Mouse (Mus musculus) NIH3T3 (cell line): ENCODE data around the gene Olig2.

Experiments used
- DNase-seq: peaks from one replicate; pipeline ENCODE4 v3.0.0-alpha.2; 2012; ENCODE audit warnings: low read depth

The Olig2 gene

GRCm38 (mm10) chr16:91270982-91271549 lies 45.8 kb downstream of the Olig2 start:
- DNase-seq = no peak

GRCm38 (mm10) chr16:91271634-91272033 lies 46.4 kb downstream of the Olig2 start:
- DNase-seq = no peak
